Mouse (Mus musculus) left cerebral cortex, adult 18-20 months (tissue): ENCODE results near the gene Mterf2. TPM values are rescaled to one million over a fixed set of nuclear protein-coding genes. Genes with fewer than 3 reads are reported as not detected.

Source experiments
- DNase-seq, 2 experiments: peaks; one replicate each; pipeline ENCODE4 v3.0.0; 2021 to 2022; ENCODE audit warnings: low spot score in 2 of 2, mixed read lengths in 1 of 2
- long read RNA-seq, 2 experiments: library from polyadenylated mRNA; stranded (forward); transcript quantifications; one replicate each; pipeline ENCODE4 v2.0.0; 2021
- total RNA-seq, 2 experiments: library from RNA; stranded (reverse); gene quantifications; 2 replicates each; pipeline ENCODE4 v1.2.3; 2021

The Mterf2 gene
- total RNA-seq: 10 to 100 TPM; 16.6 to 18.2 TPM
- long read RNA-seq, experiment 1, transcript Mterf2-201 (3 exons, 1,567 nt): major isoform, 21 of 25 reads
- long read RNA-seq, experiment 1, partial matches to known transcripts: 0 of 25 reads
- long read RNA-seq, experiment 1, other reads (novel, unspliced or antisense): 2 of 25 reads
- long read RNA-seq, experiment 2, transcript Mterf2-201 (3 exons, 1,567 nt): major isoform, 12 of 18 reads
- long read RNA-seq, experiment 2, partial matches to known transcripts: 0 of 18 reads
- long read RNA-seq, experiment 2, other reads (novel, unspliced or antisense): 4 of 18 reads

DNA sequence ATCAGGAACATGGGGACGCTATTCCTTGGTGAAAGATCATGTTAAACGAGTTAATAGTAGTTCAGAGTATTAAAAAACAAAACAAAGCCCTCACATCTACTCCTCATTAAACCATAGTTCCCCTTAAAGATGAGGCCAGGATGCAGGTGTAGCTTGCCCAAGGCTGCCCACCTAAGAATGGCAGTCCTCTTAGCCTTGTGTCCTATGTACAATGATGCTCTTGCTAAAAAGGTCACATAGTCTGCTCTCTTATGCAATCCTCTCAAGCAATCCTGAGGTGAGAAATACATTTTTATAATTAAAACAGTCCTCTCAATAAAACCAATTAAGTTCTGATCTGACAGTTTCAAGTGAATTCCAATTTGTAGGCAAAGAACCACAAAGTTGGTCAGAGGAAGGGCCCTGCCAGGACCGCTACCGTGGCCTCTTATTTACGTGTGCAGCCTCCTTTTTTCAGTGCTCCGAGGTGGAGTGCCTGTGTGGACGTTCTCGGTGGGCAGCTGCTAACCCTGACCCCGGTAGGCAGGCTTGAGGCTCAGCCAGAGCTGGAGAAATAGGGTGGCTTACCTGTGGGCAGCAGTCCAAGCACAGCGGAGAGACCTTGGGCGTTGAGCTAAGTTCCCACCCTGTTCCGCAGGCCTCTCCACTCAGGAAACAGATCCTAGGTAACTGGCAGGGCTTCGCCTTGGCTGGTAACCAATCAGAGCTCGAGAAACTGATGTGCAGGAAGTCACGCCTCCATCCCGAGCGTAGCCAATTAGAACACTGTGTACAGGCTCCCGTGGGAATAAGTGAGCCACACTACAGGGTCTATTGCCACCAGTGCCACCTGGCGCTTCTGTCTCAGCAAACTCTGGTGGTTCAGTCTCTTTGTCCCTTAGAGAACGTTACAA is at the start of gene Mterf2:
Gene Mterf2 (minus strand): TSS at position 633 of the 893 bp plus-strand sequence.
- DNase-seq: peak; percentile 92 to 94

DNA sequence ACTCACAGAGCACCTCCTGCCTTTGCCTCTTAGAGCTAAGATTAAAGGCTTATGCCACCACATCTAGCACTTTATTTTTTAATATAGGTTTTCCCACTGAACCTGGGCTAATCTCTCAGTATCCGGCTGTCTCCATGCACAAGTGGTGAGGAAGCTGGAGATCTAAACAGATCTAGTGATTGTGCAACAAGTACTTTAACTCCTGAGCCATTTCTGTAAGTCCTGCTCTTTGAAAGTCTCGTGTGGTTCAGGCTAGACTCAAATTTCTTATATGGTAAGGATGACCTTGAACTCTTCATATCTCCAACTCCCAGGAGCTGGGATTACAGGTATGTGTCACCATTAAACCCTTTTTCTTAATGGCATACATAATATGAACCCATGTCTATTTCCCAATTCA is 48.8 kb upstream of the Mterf2 start:
- no peak for DNase-seq

DNA sequence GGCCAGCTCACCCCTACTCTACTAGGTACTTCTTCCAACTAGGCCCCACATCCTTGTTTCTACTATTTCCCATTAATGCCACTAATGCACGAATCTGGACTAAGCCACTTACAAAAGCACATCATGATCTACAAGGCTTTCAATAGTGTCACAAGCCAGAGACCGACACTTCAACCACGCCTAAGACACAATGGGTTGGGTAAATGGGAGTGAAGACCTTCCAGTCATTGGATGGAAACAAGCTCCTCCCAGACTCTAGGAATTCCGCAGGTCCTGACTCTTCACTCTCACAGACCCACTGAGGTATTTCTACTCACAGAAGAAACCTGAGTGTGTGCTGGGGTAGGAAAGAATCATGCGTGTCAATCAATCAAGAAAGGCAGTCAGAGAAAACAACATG is 37.5 kb upstream of the Mterf2 start:
- no peak for DNase-seq

DNA sequence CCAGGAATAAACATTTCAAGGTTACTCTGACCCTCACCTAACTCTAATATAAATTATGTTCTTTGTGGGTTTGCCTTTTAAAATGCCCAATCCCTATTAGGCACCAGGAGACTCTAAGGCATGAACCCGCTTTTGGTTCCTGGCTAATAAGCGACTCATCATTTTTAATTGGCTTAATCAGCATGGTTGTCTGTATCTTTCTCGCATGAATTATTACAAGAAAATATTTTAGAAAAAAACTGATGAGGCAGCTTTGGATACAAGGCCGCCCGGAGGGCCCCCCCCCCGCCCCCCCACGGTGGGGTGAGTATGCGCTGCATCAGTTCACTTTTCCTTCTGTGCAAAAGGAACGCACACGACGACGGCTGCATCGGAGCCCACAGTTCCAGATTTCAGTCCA is 37.0 kb upstream of the Mterf2 start:
- DNase-seq: no peak

DNA sequence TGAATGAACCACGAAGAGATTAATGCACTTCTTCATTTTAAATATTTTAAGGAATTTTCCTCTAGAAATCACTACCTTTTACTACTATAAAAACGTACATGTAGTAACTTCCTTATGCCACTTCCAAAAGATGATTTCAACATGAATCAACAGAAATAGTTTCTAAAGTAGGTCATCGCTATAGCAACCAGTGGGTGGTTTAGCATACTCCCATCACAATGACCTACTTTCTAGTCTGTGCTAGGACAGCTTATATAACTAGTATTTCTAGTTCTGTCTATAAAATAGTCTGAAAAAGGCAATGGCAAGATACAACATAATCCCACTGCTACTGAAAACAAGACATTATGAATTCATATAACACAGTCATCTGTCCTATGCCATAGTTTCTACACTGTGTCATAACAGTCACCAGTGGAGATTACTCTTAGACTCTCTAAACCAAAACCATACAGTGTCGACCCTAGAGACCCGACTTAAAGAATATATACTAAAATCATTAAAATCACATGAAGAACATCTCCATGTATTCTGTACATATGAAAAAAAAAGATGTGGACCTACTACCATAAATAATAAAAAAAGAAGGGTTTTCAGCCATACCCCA is 34.0 kb upstream of the Mterf2 start:
- DNase-seq: no peak

DNA sequence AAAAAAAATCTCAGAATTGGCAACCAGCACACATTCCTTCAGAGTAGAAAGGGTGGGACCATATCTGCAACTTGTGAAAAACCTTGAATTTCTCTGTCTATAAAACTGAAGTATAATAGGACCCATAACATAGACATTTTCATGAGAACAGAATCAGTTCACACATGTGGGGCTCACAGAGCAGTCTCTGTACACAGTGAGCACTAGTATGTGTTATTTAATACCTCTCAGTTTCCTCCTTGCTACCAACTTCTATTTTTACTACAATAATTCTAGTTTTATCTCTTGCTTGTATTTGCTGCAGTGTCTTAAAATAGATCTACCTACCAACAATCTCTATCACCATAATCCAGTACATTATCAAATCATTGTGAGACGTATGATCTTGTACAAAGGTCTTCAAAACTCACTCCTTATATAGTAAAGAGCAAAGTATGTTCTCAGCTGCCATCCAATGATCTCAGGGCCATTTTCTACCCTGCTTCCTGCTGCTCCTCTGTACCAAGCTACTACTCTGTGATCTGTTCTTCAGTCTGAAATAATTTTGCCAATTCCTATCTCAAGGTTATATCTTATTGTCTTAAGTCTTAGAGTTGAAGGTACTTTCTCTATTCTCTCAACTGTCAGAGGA is 32.3 kb upstream of the Mterf2 start:
- DNase-seq: no peak

DNA sequence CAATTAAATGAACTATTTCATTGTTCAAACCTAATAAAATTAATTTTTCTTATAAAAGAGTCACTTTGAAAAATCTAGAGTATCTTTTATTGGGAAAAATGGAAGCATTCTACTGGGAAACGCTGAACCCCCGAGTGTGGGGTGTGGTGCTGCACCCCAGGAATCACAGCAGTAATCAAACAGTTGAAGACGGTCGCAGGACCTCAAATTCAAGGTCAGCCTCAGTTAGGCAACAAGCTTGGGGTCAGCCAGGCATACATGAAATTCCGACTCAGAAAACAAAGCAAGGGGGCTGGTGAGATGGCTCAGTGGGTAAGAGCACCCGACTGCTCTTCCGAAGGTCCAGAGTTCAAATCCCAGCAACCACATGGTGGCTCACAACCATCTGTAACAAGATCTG is 29.6 kb upstream of the Mterf2 start:
- DNase-seq: no peak

DNA sequence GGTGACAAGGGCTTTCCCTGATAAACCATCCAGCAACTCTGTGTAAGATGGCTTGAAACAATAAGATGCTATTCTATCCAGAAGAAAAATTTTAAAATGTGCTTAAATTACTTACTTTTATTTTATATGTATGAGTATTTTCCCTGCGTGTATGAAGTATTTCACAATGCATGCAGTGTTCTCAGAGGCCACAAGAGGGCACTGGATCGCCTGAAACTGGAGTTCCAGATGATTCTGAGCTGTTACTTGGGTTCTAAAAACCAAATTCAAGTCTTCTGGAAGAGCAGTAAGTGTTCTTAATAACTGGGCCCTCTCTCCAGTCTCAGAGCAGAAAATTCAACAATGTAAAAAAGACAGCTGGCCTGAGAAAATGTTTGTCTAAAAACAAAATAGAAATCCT is 26.4 kb upstream of the Mterf2 start:
- peak; percentile 56 to 78 for DNase-seq

DNA sequence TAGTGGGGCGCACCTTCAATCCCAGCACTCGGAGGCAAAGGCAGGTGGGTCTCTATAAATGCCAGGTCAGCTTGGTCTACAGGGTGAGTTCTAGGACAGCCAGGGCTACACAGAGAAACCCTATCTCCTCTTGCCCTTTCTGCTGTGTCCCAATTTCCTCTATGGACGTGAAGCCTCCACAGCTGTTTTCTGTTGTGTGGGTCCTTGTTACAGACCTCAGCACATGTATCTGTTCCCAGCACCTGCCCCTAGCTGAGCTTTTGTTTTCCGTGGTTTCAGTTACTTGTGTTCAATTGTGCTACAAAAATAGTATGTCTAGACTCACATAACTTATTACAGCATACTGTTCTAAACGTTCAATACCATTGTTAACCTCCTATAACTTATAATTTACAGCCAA is 21.4 kb upstream of the Mterf2 start:
- DNase-seq: no peak

DNA sequence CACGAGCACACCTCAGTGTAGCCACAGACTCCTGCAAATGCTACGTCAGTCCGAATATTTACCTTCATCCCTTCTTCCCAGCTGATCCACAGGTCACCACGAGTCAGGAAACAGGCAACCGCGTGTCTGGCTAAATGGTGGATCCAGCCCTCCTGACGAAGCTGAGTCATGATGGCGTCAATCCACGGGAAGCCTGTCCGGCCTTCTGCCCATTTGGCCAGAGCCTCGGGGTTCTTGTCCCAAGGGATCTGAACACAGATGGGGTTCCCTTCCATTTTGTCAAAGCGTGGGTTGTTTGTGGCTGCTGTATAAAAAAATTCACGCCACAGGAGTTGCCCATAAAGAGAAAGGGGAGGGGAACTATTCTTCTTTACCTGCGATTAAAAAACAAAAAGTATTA is 18.5 kb upstream of the Mterf2 start:
- no peak for DNase-seq

DNA sequence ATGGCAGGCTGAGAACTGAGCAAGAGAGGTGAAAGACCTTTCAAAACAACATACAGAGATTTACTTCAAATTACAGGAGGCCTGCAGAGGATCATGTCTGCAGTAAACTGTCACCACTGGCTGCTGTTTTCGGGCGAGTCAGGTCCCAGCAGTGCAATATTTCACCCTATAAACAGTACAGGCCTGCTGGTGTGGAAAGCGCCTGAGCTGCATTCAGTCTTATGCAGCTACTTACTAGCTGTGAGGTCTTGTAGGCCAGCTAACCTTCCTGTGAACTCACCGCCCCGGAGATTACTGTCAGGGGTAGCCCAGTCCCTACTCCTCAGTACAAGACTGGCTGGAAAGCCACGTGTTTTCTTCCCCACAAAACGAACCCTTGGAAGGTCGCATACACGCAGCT is 13.6 kb upstream of the Mterf2 start:
- DNase-seq: no peak

DNA sequence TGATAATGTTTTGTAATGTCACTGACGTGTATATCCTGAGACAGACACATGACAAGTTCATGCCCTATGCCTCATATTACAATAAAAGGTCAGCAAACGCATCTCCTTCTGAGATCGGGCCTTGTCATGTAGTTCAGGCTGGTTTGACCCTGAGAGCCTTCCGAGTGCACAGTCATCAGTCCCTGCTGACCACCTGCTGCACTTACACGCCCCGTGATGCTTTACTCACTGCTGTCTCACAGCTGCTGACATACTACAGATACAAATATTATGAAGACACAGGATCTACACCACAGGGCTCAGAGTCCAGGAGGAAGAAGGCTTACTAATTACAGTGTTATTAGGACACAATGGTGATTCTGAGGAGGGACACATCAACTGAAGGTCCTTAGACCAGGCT is 8.7 kb upstream of the Mterf2 start:
- no peak for DNase-seq

DNA sequence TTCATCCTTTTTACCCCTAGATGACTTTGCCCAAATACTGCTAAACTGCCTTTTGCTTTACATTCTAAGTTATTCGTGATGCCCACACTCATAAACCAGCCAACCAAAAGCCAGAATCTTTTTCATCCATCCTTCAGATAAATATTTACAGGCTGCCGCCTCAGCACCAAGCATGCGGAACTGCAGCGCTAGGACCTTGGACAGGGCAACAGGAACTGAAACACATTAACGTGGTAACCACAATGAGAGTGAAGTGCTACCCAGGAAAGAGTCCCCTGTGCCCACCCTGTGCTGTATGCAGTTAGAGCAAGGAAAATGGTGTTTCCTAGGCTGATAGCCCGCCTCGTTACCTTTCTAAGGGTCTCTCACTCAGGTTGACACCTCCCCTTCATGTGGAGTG is 626 bp upstream of the Mterf2 start:
- DNase-seq: no peak

DNA sequence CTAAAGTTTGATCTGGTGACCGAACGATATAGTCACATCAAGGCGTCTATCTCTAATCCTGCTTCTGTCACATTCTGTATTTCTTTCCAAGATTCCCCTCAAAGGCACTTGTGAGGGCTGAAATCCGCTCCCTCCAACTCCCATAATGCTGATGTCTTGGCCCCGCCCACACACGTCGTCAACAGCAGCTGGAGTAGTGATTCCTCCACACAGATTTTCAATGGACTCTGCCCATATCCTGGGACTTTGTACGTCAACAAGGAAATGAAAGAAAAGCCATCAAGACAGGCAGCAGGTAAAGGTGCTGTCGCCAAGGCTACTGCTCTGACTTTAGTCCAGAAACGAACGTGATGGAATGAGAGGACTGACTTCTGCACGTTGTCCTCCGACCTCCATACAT is 2.6 kb downstream of the Mterf2 start:
- DNase-seq: no peak

DNA sequence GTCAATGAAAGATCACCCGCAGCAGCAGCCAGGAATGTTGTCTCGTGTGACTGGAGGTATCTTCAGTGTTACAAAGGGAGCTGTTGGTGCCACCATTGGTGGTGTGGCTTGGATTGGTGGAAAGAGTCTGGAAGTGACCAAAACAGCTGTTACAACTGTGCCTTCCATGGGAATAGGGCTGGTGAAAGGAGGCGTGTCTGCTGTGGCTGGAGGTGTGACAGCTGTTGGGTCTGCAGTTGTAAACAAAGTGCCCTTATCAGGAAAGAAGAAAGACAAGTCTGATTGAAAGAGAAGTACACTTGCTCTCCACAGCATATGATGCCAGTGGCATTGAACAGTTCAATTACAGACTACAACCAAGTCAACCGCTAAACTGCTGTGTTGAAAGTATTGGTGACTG is 13.4 kb downstream of the Mterf2 start:
- DNase-seq: no peak

DNA sequence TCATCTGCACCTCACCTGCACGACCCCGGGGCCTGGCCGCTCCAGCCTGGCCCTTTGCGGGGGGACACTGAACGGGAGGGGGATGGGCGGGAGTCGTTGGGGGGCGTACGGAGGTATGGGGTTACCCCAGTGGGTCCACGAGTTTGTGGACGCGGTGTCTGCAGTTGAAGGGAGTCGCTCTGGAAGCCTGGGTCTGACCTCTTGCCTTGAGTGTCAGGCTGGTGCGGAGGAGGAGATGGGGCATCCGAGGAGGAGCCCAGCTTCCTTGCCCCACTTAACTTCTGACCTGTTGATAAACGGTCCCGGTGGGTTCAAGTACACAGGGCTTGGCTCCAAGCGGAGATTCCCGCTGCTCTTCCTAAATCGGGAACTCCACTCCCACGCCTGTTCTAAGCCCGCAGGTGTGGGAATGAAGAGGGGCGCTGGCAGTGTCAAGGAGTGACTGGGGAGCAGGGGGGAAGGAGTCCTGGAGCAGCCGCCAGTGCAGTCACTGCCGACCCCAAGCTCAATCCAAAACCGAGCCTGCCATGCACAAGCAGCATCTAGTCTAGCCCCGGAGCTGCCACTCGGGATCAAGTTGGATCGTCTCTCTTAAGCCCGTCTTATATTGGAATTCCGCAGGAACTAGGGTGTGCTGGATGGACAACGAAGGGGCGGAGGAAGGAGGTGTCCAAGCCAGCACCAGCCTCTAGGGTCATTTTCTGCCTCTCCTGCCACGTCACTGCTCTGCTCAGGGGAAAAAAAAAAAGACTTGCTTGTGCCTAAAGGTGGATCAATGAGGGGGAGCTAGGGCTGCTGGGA is 24.5 kb downstream of the Mterf2 start:
- DNase-seq: peak; percentile 17 to 39

DNA sequence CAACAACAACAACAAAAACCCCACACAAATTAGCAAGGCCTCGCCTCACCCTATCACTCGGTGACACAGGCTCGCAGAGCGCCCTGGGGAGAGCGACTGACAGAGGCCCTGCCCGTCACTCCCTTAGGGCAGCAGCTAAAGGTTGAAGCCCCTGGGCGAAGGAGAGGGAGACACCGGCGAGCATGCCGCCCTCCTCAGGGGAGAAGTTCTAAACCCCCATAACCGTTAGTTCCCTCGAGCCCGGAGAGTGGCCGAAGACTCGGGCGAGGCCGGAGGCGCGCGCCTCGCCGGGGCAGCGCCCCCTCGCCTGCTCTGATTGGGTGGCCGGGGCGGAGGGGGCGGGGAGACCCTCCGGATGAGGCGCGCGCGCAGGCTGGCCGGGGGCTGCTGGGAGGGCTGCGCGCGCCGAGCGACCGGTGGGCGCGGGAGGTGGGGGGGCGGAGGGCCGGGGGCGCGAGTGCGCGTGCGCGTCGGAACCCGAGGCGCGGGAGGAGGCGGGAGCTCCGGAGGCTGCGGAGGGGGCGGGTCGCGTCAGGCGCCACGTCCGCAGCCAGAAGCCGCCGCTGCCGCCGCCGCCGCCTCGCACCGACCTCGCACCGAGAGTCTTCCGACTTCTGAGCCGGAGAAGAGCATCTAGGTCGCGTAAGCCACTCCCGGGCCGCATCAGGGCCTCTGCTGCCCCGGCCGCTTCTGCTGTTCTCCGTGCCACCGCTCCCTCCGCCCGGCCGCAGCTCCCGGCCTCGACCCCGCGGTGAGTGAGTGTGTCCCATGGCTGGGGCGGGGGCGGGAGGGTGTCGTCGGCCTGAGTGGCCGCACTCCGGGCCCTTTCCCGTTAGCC is 25.4 kb downstream of the Mterf2 start, which contains the start of the genes Fhl4 and Tmem263:
Gene Fhl4 (minus strand): TSS at position 249 of the 838 bp plus-strand sequence.
Gene Tmem263 (plus strand): TSS at position 381 of the 838 bp plus-strand sequence.
- peak; percentile 61 to 69 for DNase-seq

DNA sequence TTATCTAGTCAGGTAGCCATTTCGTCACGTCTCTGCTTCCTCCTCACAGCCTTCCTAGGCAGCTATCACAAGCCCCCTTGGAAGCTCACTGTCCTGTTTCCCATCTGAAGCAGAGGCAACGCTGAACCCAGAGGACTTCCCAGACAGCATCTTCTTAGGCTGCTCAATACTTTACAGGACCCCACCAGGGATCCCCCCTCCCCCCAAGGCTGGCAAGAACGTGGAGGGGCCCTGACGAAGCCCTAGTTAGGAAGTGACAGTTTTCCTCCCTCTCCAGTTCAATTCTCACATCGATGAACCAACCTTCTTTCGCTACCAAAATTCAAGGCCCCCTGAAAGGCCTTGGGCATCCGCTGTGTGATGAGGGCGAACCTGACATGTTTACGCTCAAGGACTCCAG is 26.0 kb downstream of the Mterf2 start:
- DNase-seq: peak in 1 of 2 experiments; percentile 11

DNA sequence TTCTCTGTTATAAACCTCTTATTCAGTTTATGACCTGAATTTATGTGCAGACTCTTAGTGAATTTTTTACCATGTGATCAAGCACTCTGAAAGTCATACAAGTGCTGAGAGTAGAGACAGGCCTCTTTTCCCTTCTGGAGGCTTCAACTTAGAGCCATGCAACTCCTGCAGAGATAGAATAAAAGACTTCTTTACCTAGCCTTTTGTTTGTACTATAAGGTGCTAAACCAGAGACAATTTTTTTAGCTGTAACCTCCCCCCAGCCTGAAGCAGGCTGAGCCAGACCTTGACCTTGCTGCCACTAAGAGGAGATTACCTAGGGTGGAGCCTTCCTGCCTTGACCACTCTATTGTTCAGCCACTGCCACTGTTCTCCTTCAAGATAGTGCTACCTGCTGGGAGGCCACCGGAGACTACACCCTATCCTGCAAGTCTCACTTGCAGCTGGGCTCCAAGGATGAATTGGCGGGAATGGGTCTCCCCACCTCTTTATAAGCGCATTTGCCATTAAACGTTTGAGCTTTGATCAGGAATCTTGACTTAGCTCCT is 56.1 kb downstream of the Mterf2 start:
- DNase-seq: no peak
